Mouse (Mus musculus) lung, embryonic 14.5 days (tissue): ENCODE results near the gene Tspan9. TPM values are rescaled to one million over a fixed set of nuclear protein-coding genes. Genes with fewer than 3 reads are reported as not detected.
A peak's percentile ranks its signal among the peaks of the same experiment; 100 is the strongest.

Source experiments
- ATAC-seq: fragments of 200-750 bp; cut with Nextera tagmentation; 2 replicates; pipeline ENCODE4 v1.8.0; 2017; ENCODE audit warnings: mild to moderate bottlenecking, moderate TSS enrichment, moderate library complexity; ENCODE audit not compliant: insufficient read depth
- DNase-seq: peaks from one replicate; pipeline ENCODE4 v3.0.0-alpha.2; 2015
- H3K27ac ChIP-seq: fragments of 300-500 bp; sonication (generic); 2 replicates; pipeline ENCODE4 v1.5.1; 2014; ENCODE audit warnings: low read depth, mild to moderate bottlenecking, moderate library complexity
- H3K27me3 ChIP-seq: fragments of 300-500 bp; sonication (generic); 2 replicates; pipeline ENCODE4 v1.6.1; 2014; ENCODE audit warnings: low read length, control low read depth; ENCODE audit not compliant: insufficient read depth
- H3K36me3 ChIP-seq: fragments of 300-500 bp; sonication (generic); 2 replicates; pipeline ENCODE4 v1.6.1; 2014; ENCODE audit warnings: control low read depth; ENCODE audit not compliant: insufficient read depth
- H3K4me1 ChIP-seq: fragments of 300-500 bp; sonication (generic); 2 replicates; pipeline ENCODE4 v1.6.1; 2014; ENCODE audit warnings: antibody characterized with exemption, control low read depth; ENCODE audit not compliant: insufficient read depth
- H3K4me2 ChIP-seq: fragments of 300-500 bp; sonication (generic); 2 replicates; pipeline ENCODE4 v1.6.1; 2014; ENCODE audit warnings: mild to moderate bottlenecking
- H3K4me3 ChIP-seq: fragments of 300-500 bp; sonication (generic); 2 replicates; pipeline ENCODE4 v1.5.1; 2014; ENCODE audit warnings: low read depth, low read length
- H3K9ac ChIP-seq: fragments of 300-500 bp; sonication (generic); 2 replicates; pipeline ENCODE4 v1.6.1; 2014
- H3K9me3 ChIP-seq: fragments of 300-500 bp; sonication (generic); 2 replicates; pipeline ENCODE4 v1.6.1; 2016; ENCODE audit warnings: low read depth, low read length, control low read depth
- CTCF ChIP-seq: IDR thresholded peaks from 2 replicates; pipeline ENCODE4 v1.5.1; 2016; ENCODE audit warnings: antibody characterized with exemption, low read depth
- WGBS: fragments of 180-500 bp; shearing (Covaris S2); extraction: QIAGEN DNeasy Blood & Tissue Kit; methylation state at CpG from one replicate; pipeline ENCODE4 v1.1.7; 2014; 5-methylcytosine and 5-hydroxymethylcytosine counted together
- polyA plus RNA-seq: library from polyadenylated mRNA; unstranded; fragments of >200 nt; fragmentation: Nextera tagmentation; extraction: Ambion mirVana; gene quantifications from 2 replicates; pipeline ENCODE4 v1.2.1, GENCODE M21; 2014

The Tspan9 gene
- polyA plus RNA-seq, 1 experiment from 2014 or later: 118 TPM

GRCm38 (mm10) chr6:128033868-128034250 lies 109.5 kb downstream of the Tspan9 start:
- H3K27ac ChIP-seq: no peak overlapping the region
- peak overlapping the region; percentile 92 for H3K4me2 ChIP-seq
- whole genome bisulfite sequencing: 20% methylated on average over 4 of the region's 4 CpGs
- H3K9ac ChIP-seq: peak overlapping the region; percentile 56
- H3K36me3 ChIP-seq: no peaks in the 10 kb centered on the region
- TF ChIP-seq CTCF: no peak
- H3K4me1 ChIP-seq: peaks cover 15% of the 10 kb centered on the region; the same call in 1 of the 2 replicates
- no peaks in the 10 kb centered on the region for H3K9me3 ChIP-seq
- DNase-seq (no peak), ATAC-seq (no peak)
- 0 out of 2 replicates have a peak, but pooled peaks cover 3% of the 10 kb centered on the region for H3K27me3 ChIP-seq
- peak overlapping the region; percentile 45 for H3K4me3 ChIP-seq

- Histone ChIP-seq H3K4me1 (peaks cover 15% of the 10 kb centered on the region; the same call in 1 of the 2 replicates), H3K9me3 (no peaks in the 10 kb centered on the region), H3K36me3 (no peaks in the 10 kb centered on the region), H3K27ac (0 out of 2 replicates have a peak overlapping the region, but pooled peaks have one; percentile 27), H3K4me2 (peak overlapping the region; percentile 92), H3K27me3 (0 out of 2 replicates have a peak, but pooled peaks cover 3% of the 10 kb centered on the region), H3K9ac (peak overlapping the region; percentile 56), H3K4me3 (peak overlapping the region; percentile 45)
- peak; percentile 76 for DNase-seq
- WGBS: 31% methylated on average over 11 of the region's 11 CpGs
- TF ChIP-seq CTCF: no peak
- ATAC-seq: peak; percentile 9; the same call in 1 of the 2 replicates
These were observed 110.1 kb downstream of the Tspan9 start for GRCm38 (mm10) chr6:128033172-128033867.

- DNase-seq (peak; percentile 91), ATAC-seq (no peak)
- Histone ChIP-seq H3K4me3 (peak overlapping the region; percentile 45), H3K4me1 (peaks cover 15% of the 10 kb centered on the region; the same call in 1 of the 2 replicates), H3K27me3 (0 out of 2 replicates have a peak, but pooled peaks cover 3% of the 10 kb centered on the region), H3K4me2 (peak overlapping the region; percentile 92), H3K9ac (no peak overlapping the region), H3K36me3 (no peaks in the 10 kb centered on the region), H3K27ac (0 out of 2 replicates have a peak overlapping the region, but pooled peaks have one; percentile 16), H3K9me3 (no peaks in the 10 kb centered on the region)
- WGBS: 25% methylated on average over 16 of the region's 16 CpGs
- TF ChIP-seq CTCF: peak; percentile 93
These were observed 110.9 kb downstream of the Tspan9 start for GRCm38 (mm10) chr6:128032252-128033171.

- TF ChIP-seq CTCF: no peak
- no peaks in the 10 kb centered on the region for H3K9me3 ChIP-seq
- WGBS: 58% methylated on average over 2 of the region's 2 CpGs
- no peak overlapping the region for H3K4me2 ChIP-seq
- H3K4me3 ChIP-seq: no peak overlapping the region
- H3K9ac ChIP-seq: no peak overlapping the region
- no peak overlapping the region for H3K27ac ChIP-seq
- 0 out of 2 replicates have a peak, but pooled peaks cover 3% of the 10 kb centered on the region for H3K27me3 ChIP-seq
- no peak for DNase-seq
- ATAC-seq: no peak
- peaks cover 15% of the 10 kb centered on the region; the same call in 1 of the 2 replicates for H3K4me1 ChIP-seq
- no peaks in the 10 kb centered on the region for H3K36me3 ChIP-seq
These were observed 111.8 kb downstream of the Tspan9 start for GRCm38 (mm10) chr6:128031584-128031983.

GRCm38 (mm10) chr6:128031096-128031495 lies 112.3 kb downstream of the Tspan9 start:
- Histone ChIP-seq H3K4me1 (peaks cover 13% of the 10 kb centered on the region; the same call in 1 of the 2 replicates), H3K9ac (no peak overlapping the region), H3K4me2 (no peak overlapping the region), H3K27me3 (0 out of 2 replicates have a peak, but pooled peaks cover 3% of the 10 kb centered on the region), H3K9me3 (no peaks in the 10 kb centered on the region), H3K4me3 (no peak overlapping the region), H3K27ac (no peak overlapping the region), H3K36me3 (no peaks in the 10 kb centered on the region)
- WGBS: 76% methylated on average over 4 of the region's 4 CpGs
- no peak for TF ChIP-seq CTCF
- ATAC-seq: no peak
- DNase-seq: no peak

- TF ChIP-seq CTCF: no peak
- H3K9me3 ChIP-seq: no peaks in the 10 kb centered on the region
- no peaks in the 10 kb centered on the region for H3K36me3 ChIP-seq
- no peak overlapping the region for H3K9ac ChIP-seq
- H3K4me2 ChIP-seq: no peak overlapping the region
- H3K4me3 ChIP-seq: no peak overlapping the region
- no peak overlapping the region for H3K27ac ChIP-seq
- 0 out of 2 replicates have a peak, but pooled peaks cover 3% of the 10 kb centered on the region for H3K27me3 ChIP-seq
- H3K4me1 ChIP-seq: peaks cover 12% of the 10 kb centered on the region; the same call in 1 of the 2 replicates
- 84% methylated on average over 6 of the region's 6 CpGs for WGBS
- no peak for DNase-seq
- ATAC-seq: no peak
These were observed 112.9 kb downstream of the Tspan9 start for GRCm38 (mm10) chr6:128030475-128030874.
